Mouse (Mus musculus): ENCODE data around the gene Siae.

Siae gene

DNA sequence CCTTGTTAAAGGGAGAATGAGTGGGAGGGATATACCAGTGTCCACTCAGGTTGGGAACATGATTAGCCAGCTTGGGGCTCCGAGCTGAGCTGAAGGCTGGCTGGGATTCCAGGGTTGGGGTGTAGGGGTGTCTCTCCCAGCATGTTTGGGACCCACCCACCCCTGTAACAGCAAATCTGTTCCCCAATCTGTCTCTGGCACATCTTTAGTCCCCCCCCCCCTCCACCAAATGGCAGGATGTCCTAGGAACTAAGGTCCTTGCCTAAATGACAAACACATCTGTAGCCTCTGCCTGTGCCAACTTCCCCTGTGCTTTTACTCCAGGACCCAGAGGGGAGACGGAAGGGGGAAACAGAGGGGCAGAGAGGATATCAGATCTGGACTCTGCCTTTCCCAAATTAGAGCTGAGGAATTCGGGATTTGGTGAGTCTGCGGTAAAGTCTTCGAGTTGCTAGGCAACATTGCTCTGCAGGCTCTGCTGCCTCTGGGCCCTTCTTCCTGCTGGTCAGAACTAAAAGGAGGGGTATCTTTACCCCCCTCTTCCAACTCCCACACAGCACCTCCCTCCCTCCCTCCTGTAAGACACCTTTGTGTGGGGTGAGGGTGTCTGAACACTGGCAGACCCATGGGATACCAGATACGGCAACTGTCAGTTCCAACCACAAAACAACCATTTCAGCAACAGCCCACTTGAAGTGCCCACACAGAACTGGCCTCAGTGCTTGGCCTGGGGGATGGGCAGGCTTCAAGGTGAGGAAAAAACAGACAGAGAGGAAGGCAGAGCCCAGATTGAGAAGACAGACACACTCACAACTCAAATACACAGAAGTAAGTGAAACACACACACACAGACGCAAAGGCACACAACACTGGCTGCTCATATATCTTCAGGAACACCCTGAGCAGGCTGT lies at the start of gene Siae:
Gene Siae (plus strand): TSS at position 861 of the 911 bp plus-strand sequence.
- DNase-seq (ENCODE audit: extremely low spot score, low spot score), result no peak

DNA sequence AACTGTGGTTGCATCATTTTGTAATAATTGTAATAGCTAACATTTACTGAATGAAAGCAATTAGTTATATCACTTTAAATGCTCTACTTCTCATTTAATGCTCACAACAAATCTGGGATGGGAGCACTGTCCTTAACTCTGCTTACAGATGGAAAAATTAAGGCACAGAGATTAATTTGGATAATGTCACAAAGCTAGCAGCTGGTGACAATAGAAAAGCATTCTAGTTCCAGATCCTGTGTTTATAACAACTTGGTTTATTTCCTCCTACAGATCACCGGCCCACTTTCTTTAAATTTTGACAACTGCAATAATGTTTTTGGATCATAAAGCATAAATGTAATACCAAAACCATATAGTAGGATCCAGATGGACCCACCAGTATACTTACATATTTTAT lies 49.5 kb upstream of the Siae start:
- no peak for DNase-seq (ENCODE audit: extremely low spot score, low spot score)

- DNase-seq (ENCODE audit: extremely low spot score, low spot score), result no peak
Measured at GRCm38 (mm10) chr9:37512097-37512496, 43.4 kb upstream of the Siae start.

- DNase-seq (ENCODE audit: extremely low spot score, low spot score), result no peak
Measured at GRCm38 (mm10) chr9:37514456-37514855, 41.0 kb upstream of the Siae start.

GRCm38 (mm10) chr9:37517467-37517866 lies 38.0 kb upstream of the Siae start:
- no peak for DNase-seq (ENCODE audit: extremely low spot score, low spot score)

DNA sequence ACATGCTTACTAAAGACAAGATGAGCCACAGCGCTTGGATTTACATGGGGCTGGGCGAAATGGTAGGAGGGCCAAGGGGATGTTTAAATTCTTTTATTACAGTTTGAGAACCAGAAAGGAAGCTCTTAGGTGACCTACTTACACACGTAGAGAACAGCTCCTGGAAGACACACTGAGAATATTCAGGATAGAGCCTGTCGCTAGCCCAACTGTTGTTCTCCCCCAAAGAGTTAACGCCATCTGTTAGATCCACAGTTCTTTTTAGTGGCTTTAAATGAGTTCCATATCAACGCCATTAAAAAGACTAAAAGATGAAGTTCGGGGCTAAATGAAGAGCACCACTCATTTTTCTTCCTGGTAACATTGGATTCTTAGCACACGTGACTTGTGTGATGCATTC lies 36.5 kb upstream of the Siae start:
- no peak for DNase-seq (ENCODE audit: extremely low spot score, low spot score)

DNA sequence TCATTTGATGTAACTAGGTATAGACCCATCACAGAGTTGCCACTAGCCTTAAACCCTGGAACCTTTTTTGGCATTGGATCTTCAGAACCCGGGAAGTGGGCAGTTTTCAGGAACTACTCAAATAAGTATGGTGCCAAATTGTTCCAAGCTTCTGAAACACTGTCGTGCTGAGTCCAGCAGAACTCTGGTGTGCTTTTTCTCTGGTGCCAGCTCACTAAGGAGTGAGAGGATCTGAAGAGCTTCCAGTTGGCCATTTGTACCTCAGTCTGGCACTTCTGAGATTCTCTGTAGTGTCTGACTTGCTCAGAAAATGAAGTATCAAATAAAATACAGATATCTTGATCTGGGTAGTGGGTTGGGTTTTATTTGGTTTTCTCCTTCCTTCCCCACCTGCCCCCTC lies 35.5 kb upstream of the Siae start:
- no peak for DNase-seq (ENCODE audit: extremely low spot score, low spot score)

DNA sequence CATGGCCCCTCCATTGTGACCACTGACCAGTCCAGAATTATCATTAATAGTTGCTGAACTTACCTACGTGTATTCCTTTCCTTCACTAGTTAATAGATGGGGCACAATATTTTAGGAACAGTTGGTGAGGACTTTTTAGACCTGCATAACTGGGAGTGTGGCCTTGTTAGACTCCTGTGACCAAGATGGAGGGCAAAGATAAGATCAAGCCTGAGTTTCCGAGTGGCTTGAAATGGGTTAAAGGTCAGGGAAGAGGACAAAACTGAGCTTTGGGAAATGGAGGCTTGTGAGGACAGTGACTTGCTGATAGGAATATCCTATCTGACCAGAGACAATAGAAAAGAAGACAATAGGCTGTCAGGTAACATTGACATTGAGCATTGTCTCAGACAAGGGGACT lies 30.0 kb upstream of the Siae start:
- no peak for DNase-seq (ENCODE audit: extremely low spot score, low spot score)

DNA sequence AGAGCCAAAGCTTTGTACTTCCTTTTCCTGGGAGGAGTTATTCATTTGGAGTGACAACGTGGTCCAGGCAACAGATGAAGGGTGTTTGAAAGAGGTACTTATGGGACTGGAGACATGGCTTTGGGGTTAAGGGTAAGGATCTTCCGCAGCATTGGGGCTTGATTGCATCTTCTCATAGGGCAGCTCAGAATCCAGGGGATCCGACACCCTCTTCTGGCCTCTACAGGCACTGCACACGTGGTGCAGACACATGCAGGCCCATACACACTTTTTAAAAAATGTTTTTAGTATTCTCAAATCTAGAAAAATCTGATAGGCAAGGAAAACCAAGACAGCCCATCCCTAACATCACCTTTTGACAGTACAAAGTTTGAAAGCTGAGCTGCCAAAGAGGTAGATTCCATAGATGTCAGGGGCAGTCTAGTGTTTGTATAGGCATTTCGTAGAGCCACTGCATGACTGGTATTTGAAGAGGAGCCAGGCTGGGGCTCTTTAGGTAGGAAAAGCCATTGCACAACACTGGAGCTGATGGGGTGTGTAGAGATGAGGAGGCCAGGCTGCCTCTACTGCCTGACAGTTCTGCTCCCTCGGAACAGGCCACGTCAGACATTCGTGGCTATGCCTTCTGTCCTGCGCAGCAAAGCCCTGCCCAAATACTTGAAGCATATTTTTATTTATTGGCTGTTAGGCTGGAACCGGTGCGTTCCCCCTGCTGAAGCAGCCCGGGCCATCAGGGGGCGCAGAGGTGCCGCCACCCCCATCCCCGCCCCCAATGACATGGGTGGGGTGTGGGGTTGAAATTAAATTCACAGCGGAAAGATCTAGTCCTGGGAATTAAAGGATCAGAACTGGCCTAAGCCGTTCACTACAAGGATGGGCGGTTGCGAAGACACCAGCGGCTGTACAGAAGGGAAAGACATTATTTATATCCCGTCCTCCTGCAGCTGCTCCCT lies 28.8 kb upstream of the Siae start:
- peak; percentile 42 for DNase-seq (ENCODE audit: extremely low spot score, low spot score)

GRCm38 (mm10) chr9:37527396-37528224 lies 27.9 kb upstream of the Siae start, which contains the start of gene Esam:
Gene Esam, plus strand, starts transcription at chr9:37528078.
- peak; percentile 52 for DNase-seq (ENCODE audit: extremely low spot score, low spot score)

DNA sequence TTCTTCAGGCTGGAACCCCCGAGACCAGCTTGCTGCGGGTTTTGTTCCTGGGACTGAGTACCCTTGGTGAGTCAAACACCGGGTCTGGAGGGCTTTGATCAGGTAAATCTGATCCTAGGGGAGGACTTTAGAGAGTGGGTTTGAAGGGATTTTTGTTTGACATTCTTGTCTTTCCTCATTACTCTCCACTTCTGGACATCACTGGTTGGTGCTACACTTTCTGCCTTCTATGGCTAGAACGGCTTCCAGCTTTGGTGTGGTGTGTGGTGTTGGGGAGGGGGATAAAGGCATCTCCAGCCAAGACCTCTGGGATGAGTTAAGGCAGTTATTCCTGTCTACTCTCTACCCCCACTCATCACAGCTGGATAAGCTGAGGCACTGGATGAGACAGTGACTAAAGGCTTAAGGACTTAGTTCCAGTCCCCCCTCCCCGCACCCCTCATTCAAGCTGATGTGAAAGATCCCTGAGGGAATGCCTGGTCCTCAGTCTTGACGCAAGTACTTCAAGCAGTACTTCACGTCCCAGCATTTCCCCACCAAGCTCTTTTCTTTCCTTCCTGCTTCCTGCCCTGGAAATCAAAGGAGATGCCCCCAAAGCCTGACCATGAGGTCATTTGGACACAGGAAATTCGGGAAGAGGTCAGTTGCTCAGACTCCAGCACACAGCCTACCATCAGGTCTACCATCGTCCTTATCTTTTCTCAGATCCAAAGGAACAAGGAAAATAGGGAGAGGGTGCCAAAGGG lies 27.1 kb upstream of the Siae start:
- DNase-seq (ENCODE audit: extremely low spot score, low spot score), result no peak

DNA sequence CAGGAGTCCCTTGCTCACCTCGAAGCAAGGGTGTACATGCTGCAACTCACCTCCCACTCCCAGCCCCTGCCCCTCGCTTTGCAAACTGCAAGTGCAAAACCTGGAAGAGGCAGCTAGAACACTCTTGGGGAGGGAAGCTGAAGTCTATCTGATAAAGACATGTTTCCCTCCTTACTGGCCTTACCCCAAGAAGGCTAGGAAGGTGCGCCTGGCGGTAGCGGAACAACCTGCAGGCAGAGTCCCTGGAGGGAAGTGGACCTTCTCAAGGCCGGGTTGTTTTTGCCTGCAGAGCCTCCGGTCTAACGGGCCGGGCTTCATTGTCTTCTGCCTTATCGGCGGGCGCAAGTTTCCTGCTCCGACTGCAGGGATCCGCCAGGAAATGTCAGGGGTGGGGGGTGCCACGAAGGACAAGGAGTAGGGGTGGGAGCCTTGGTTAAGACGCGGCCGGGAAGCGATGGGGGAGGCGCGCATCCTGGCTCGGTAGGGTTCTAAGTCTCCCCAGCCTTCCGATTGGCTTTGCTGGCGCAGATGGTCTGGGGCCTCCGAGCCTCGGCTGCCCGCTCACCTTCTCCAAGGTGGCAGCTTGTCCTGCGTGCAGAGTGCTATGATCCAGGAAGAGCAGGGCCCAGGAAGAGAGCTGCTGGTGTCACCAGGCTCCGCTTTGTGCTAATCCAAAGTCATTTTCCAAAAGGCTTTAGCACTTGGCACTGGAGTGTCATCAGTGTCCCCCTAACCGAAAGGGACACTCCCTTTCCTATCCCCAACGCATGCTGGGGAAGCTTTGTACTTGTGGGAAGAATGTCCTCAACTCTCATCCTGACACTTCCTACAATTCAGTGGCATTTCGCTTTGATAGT lies 25.2 kb upstream of the Siae start:
- DNase-seq (ENCODE audit: extremely low spot score, low spot score), result peak; percentile 59

DNA sequence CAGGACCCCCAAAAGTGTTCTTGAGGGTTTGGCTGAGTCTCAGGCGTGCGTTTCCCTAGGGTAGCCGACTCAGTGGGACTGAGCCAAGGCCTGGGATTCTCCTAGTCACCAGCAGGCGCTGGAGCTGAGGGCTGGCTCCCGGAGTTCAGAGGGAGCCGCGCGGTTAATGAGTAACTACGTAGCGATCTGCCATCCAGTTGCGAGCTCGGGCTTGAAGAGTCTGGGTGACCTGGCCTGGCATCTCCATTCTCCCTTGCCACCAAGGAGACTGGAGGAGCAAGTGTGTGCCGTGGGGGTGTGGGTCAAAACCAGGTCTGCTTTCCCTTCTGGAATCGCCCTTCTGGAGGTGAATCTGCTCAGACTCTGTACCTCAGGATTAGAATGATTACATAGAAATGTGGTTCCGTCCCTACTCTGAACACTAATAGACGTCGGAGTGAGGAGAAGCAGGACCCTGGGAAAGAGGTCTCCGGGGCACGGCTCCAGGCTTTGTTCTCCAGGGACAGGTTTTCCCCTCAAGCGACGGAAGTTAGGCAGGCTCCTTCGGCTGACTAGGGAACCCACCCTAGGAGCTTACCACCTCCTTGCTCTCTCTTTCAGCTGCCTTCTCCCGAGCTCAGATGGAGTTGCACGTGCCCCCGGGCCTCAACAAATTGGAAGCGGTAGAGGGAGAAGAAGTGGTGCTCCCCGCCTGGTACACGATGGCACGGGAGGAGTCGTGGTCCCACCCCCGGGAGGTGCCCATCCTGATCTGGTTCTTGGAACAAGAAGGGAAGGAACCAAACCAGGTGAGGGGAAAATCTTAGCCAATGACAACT lies 24.4 kb upstream of the Siae start:
- DNase-seq (ENCODE audit: extremely low spot score, low spot score), result peak; percentile 34

GRCm38 (mm10) chr9:37536851-37537250 lies 18.6 kb upstream of the Siae start:
- no peak for DNase-seq (ENCODE audit: extremely low spot score, low spot score)

GRCm38 (mm10) chr9:37537658-37538250 lies 17.7 kb upstream of the Siae start:
- DNase-seq (ENCODE audit: extremely low spot score, low spot score), result no peak

DNA sequence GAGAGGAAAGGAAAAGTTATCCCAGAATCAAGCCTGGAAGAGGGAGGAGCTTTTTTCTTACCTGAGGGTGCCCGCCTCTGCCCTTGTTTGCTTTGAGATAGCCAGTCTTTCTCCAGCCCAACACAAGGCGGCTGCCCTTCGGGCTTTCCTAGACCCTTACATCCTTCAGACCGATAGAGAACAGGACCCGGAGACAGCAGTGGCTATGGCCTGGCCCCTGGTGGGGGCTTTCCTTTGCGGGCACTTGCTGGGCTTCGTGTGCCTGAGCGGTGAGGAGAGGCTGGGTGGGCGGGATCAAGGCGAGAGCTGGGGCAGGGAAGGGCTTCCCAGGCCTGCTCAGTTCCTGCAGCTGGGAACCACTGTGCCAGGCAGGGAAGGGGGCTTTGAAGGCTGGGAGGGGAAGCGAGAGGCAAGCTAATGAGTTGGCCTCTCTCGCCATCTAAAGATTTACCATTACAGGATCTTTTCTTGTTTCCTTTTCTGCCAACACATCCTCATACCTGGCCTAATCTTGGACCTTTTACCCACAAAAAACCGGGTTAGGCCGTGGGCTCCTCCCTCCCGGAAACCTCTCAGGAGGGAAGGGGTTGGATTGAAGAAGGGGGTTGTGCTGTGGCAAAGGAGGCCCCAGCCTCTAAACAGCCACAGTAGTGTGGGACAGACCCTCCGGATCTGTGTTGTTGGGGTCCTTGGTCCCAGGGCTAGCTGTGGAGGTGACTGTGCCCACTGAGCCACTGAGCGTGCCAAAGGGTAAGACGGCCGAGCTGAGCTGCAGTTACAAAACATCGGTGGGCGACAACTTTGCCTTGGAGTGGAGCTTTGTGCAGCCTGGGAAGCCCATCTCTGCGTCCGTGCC lies 16.1 kb upstream of the Siae start, which contains the start of gene Vsig2:
Gene Vsig2 (plus strand): TSS at position 86 of the 856 bp plus-strand sequence.
- no peak for DNase-seq (ENCODE audit: extremely low spot score, low spot score)

DNA sequence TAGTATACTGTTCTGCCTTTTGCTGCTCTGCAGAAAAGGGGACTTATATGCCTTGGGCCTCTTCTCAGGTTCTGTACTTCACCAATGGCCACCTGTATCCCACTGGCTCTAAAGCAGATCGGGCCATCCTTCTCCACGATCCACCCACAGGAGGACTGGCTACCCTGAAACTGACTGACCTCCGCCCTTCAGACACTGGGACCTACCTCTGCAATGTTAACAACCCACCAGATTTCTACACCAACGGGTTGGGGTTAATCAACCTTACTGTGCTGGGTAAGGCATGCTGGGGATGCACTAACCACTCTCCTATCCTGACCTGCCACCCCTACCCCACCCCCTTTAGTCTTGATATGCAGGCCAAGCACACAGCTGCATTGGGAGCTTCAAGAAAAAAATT lies 15.3 kb upstream of the Siae start:
- DNase-seq (ENCODE audit: extremely low spot score, low spot score), result no peak
